Mouse (Mus musculus) heart, embryonic 16.5 days (tissue): ENCODE measurements around the gene Adamts6. TPM values are rescaled to one million over a fixed set of nuclear protein-coding genes. Genes with fewer than 3 reads are reported as not detected.

Source experiments
- ATAC-seq: fragments of 200-750 bp; cut with Nextera tagmentation; replicated peaks from 2 replicates; pipeline ENCODE4 v1.8.0; 2017; ENCODE audit warnings: moderate number of reproducible peaks; ENCODE audit not compliant: insufficient read depth, low FRiP score; ENCODE audit errors: extremely low read depth
- H3K27ac ChIP-seq: fragments of 300-500 bp; sonication (generic); 2 replicates; pipeline ENCODE4 v1.5.1; 2014; ENCODE audit warnings: mild to moderate bottlenecking, low read length, control low read depth, moderate library complexity
- H3K27me3 ChIP-seq: fragments of 300-500 bp; sonication (generic); 2 replicates; pipeline ENCODE4 v1.6.1; 2014; ENCODE audit warnings: low read length, mixed read lengths; ENCODE audit not compliant: control insufficient read depth, insufficient read depth
- H3K36me3 ChIP-seq: fragments of 300-500 bp; sonication (generic); 2 replicates; pipeline ENCODE4 v1.6.1; 2014; ENCODE audit not compliant: control insufficient read depth, insufficient read depth
- H3K4me1 ChIP-seq: fragments of 300-500 bp; sonication (generic); 2 replicates; pipeline ENCODE4 v1.6.1; 2014; ENCODE audit warnings: low read length, mixed read lengths; ENCODE audit not compliant: control insufficient read depth, insufficient read depth
- H3K4me2 ChIP-seq: fragments of 300-500 bp; sonication (generic); 2 replicates; pipeline ENCODE4 v1.6.1; 2014; ENCODE audit warnings: low read depth, mild to moderate bottlenecking, control low read depth, low read length
- H3K4me3 ChIP-seq: fragments of 300-500 bp; sonication (generic); 2 replicates; pipeline ENCODE4 v1.5.1; 2014; ENCODE audit warnings: mild to moderate bottlenecking, control low read depth, low read length
- H3K9ac ChIP-seq: fragments of 300-500 bp; sonication (generic); 2 replicates; pipeline ENCODE4 v1.6.1; 2014; ENCODE audit warnings: low read length, control low read depth
- H3K9me3 ChIP-seq: fragments of 300-500 bp; sonication (generic); replicated peaks from 2 replicates; pipeline ENCODE4 v1.6.1; 2016; ENCODE audit warnings: low read length; ENCODE audit not compliant: control insufficient read depth
- WGBS: fragments of 180-500 bp; shearing (Covaris S2); extraction: QIAGEN DNeasy Blood & Tissue Kit; methylation state at CpG from one replicate; pipeline ENCODE4 v1.1.7; 2014; 5-methylcytosine and 5-hydroxymethylcytosine counted together
- polyA plus RNA-seq: library from polyadenylated mRNA; unstranded; fragments of >200 nt; fragmentation: Nextera tagmentation; extraction: Ambion mirVana; gene quantifications from 2 replicates; pipeline ENCODE4 v1.2.1, GENCODE M21; 2015

Adamts6 gene
- polyA plus RNA-seq, 1 experiment from 2014 or later: 5.7 TPM

DNA sequence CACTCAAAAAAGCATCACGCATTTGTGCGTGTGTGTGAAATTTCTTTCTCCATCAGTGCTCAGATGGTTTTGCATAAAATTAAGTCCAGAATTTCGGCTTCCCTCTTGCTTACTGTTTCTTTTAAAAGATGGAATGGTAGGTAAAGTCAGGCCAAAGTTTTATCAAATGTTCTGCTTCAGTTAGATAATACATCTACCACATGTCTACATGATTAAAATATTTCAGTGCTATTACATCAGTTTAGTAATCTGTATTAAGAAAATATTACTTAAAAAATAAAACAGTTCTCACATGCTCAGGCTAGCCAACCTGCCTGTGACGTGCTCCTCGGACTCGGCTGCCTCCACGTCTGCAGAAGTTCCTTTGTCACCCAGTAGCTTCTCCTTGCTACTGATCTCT, 245.1 kb downstream of the Adamts6 start:
- H3K9ac ChIP-seq: no peak overlapping the region
- no peaks in the 10 kb centered on the region for H3K4me1 ChIP-seq
- H3K36me3 ChIP-seq: no peaks in the 10 kb centered on the region
- no peak overlapping the region for H3K27ac ChIP-seq
- H3K4me3 ChIP-seq: no peak overlapping the region
- H3K9me3 ChIP-seq: no peaks in the 10 kb centered on the region
- no peak for ATAC-seq
- no peak overlapping the region for H3K4me2 ChIP-seq
- WGBS: 89% methylated on average over 7 of the region's 7 CpGs
- no peaks in the 10 kb centered on the region for H3K27me3 ChIP-seq

DNA sequence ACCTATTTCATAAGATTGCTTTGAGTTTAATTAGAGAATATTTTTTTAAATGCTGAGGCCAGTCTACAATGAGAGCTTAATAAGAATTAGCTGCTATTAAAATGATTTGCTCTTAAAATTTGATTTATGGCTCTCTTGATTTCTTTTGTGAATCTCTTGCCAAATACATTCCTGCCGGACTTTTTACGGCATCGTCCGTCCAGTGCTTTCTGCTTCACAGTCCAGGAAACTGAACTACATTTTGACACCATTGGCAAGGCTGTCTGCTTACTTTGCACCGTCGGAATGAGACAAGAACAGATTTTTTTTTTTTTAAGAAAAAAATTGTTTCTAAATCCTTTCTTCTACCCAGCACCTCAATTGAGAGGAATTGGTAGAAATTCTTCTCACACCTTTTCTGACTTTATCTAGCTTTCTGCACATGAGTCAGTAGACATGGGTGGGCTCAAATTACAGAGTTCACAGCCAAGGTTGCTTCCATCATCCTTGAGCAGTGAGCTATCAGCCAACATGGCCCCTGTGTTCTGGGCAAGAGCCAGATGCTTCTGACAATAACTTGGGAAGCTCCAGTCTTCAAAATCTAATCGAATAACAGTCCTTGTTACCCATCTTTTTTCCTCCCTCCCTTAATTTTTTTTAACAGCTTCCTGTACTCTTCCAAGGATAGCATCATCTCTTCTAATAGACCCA, 246.3 kb downstream of the Adamts6 start:
- WGBS: 67% methylated on average over 7 of the region's 7 CpGs
- H3K4me2 ChIP-seq: no peak overlapping the region
- H3K27ac ChIP-seq: no peak overlapping the region
- H3K36me3 ChIP-seq: no peaks in the 10 kb centered on the region
- no peaks in the 10 kb centered on the region for H3K9me3 ChIP-seq
- ATAC-seq: no peak
- no peak overlapping the region for H3K9ac ChIP-seq
- no peaks in the 10 kb centered on the region for H3K27me3 ChIP-seq
- H3K4me1 ChIP-seq: no peaks in the 10 kb centered on the region
- H3K4me3 ChIP-seq: no peak overlapping the region

DNA sequence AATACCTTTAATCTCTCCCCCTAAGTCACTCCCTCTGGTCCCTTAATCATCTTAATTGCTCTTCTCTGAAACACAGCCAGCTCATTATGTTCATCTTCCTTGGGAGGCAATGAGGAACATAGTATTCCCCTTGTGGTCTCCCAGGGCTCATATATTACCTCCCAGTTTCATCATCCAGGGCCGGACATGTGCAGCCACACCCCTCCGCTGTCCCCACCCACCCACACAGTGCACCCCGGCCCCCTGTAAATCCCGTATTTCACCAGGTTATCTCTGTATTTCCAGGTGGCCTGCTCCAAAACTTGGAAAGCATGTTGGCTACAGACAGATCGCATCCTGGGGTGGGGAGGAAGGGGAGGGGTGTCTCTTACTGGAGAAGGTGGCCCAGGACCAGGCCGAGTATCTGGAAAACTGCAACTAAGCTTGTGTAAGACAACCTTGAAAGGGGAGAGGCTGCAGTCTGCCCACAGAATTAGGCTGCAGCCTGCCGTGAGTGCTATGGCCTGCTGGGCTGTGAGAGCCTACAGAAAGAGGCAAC, 253.3 kb downstream of the Adamts6 start:
- Histone ChIP-seq H3K9me3 (no peaks in the 10 kb centered on the region), H3K4me1 (peaks cover 6% of the 10 kb centered on the region; the same call in 1 of the 2 replicates), H3K4me3 (no peak overlapping the region), H3K4me2 (peak overlapping the region; percentile 31; the same call in 1 of the 2 replicates), H3K9ac (peak overlapping the region; percentile 31; the same call in 1 of the 2 replicates), H3K27ac (no peak overlapping the region), H3K36me3 (no peaks in the 10 kb centered on the region), H3K27me3 (no peaks in the 10 kb centered on the region)
- WGBS: 43% methylated on average over 7 of the region's 7 CpGs
- no peak for ATAC-seq

DNA sequence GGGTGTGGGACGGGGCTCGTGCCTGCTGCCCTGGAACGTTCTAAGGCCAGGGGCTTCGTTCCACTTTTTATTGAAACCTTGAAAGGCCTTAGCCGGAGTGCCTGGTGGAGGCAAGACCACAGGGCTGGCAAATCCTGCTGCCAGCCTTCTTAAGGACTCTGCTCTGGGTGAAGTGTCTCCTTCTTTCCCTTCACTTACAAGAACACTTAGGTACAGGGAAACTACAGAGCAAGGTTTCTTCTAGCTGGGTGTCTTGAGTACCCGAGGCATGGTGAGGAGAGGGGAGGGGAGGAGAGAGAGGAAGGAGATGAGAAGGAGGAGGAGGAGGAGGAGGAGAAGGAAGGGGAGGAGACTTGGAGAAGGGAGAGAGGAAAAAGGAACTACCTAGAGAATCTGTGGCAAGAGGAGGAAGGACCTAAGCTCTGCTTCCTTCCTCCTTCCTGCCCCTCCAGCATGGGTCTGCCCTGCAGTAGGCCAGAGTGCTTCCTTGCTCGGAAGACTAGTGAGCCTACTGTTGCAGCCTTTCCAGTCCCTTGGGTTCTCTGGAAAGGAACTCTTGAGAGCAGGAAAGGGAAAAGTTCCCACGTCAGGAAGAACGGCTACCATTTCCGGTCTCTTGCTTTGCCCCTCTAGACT, 254.6 kb downstream of the Adamts6 start:
- Histone ChIP-seq H3K27me3 (no peaks in the 10 kb centered on the region), H3K27ac (no peak overlapping the region), H3K9me3 (no peaks in the 10 kb centered on the region; the same call in 1 of the 2 replicates), H3K4me2 (no peak overlapping the region), H3K9ac (no peak overlapping the region), H3K4me1 (peaks cover 6% of the 10 kb centered on the region; the same call in 1 of the 2 replicates), H3K36me3 (no peaks in the 10 kb centered on the region), H3K4me3 (no peak overlapping the region)
- 77% methylated on average over 10 of the region's 10 CpGs for WGBS
- ATAC-seq: no peak

DNA sequence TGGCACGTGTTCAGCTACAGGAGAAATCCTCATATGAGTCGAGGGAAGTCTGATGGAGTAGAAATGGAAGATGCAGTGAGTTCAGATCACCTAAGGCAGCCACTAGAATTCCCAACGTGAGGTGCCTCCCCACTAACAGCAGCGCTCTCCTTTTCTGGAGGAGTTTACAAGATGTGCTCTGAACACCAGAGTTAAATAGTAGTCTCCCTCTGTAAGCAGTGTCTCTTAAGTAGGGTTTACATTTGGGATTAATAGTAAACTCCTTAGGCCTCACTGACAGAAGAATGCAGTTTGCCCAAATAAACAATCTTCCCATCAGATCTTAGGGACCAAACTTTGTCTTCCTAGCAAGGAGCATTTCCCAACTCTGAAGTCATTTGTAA, 255.1 kb downstream of the Adamts6 start:
- H3K4me3 ChIP-seq: no peak overlapping the region
- H3K4me1 ChIP-seq: peaks cover 6% of the 10 kb centered on the region; the same call in 1 of the 2 replicates
- no peaks in the 10 kb centered on the region; the same call in 1 of the 2 replicates for H3K9me3 ChIP-seq
- no peak overlapping the region for H3K4me2 ChIP-seq
- ATAC-seq: no peak
- no peak overlapping the region for H3K9ac ChIP-seq
- no peak overlapping the region for H3K27ac ChIP-seq
- no peaks in the 10 kb centered on the region for H3K36me3 ChIP-seq
- H3K27me3 ChIP-seq: no peaks in the 10 kb centered on the region
- WGBS: 63% methylated on average over 4 of the region's 4 CpGs

Other genes with a start within 250 kb of the Adamts6 start
- gene Nln, start 178.2 kb upstream of the Adamts6 start, polyA plus RNA-seq: 20.3 and 21.8 TPM in 2 replicates
- 1.8 and 3.2 TPM in 2 replicates for gene Sgtb, start 178.1 kb upstream of the Adamts6 start, polyA plus RNA-seq
- gene Trappc13, start 109.4 kb upstream of the Adamts6 start, polyA plus RNA-seq: 44.4 and 53.3 TPM in 2 replicates
- 12.9 and 16.0 TPM in 2 replicates for gene Trim23, start 109.0 kb upstream of the Adamts6 start, polyA plus RNA-seq
- gene Cenpk, start 59.2 kb upstream of the Adamts6 start, polyA plus RNA-seq: 36.6 and 44.1 TPM in 2 replicates
- 8.3 and 8.4 TPM in 2 replicates for gene Ppwd1, start 59.0 kb upstream of the Adamts6 start, polyA plus RNA-seq